Mouse (Mus musculus) CH12.LX (cell line): ENCODE measurements at regions not wholly inside any gene's neighbourhood (a gene's known extent, or its start where the extent isn't known, plus 50 kb on each side); places are given as distances from the start of the nearest gene placed in this dataset.
A peak's percentile ranks its signal among the peaks of the same experiment; 100 is the strongest.

Experiments used
- DNase-seq: peaks from one replicate; pipeline ENCODE4 v3.0.0-alpha.2; 2013; ENCODE audit errors: extremely low read depth
- H3K27ac ChIP-seq: 2 replicates; pipeline ENCODE4 v1.5.1; 2012; ENCODE audit warnings: low read depth, mild to moderate bottlenecking, control low read depth, moderate library complexity; ENCODE audit not compliant: insufficient read depth
- H3K27me3 ChIP-seq: replicated peaks from 2 replicates; pipeline ENCODE3; 2012; ENCODE audit warnings: inconsistent platforms
- H3K36me3 ChIP-seq, 2 experiments: replicated peaks in 1 of 2; 2 replicates each; pipeline versions ENCODE3 to v1.6.1; 2012; ENCODE audit warnings: inconsistent platforms in 1 of 2, low read length in 1 of 2, mild to moderate bottlenecking in 1 of 2, mixed read lengths in 1 of 2, moderate library complexity in 1 of 2; ENCODE audit not compliant: control insufficient read depth in 1 of 2, insufficient read depth in 1 of 2
- H3K4me1 ChIP-seq, 2 experiments: 2 replicates each; pipeline ENCODE4 v1.6.1; 2012; ENCODE audit warnings: inconsistent platforms in 1 of 2, moderate library complexity in 1 of 2; ENCODE audit not compliant: insufficient read depth in 2 of 2, control insufficient read depth in 1 of 2
- H3K4me2 ChIP-seq: 2 replicates; pipeline ENCODE4 v1.6.1; 2012; ENCODE audit warnings: low read depth, mild to moderate bottlenecking, control low read depth; ENCODE audit not compliant: poor library complexity, insufficient read depth, severe bottlenecking
- H3K4me3 ChIP-seq, 3 experiments: fragments of 150-350 bp in 1 of 3; sonication (generic) in 1 of 3; replicated peaks in 1 of 3; 2 replicates each; pipeline versions ENCODE3 to v1.5.1; 2011 to 2012; ENCODE audit warnings: low read depth in 2 of 3, low read length in 2 of 3, mild to moderate bottlenecking in 2 of 3, moderate library complexity in 2 of 3, control low read depth in 1 of 3, improper control_type of control experiment in 1 of 3, inconsistent platforms in 1 of 3, mixed read lengths in 1 of 3; ENCODE audit not compliant: poor library complexity in 1 of 3
- H3K79me2 ChIP-seq: replicated peaks from 2 replicates; pipeline ENCODE4 v1.6.1; 2012; ENCODE audit warnings: mild to moderate bottlenecking, moderate library complexity; ENCODE audit not compliant: control insufficient read depth, poor library complexity, insufficient read depth, severe bottlenecking; ENCODE audit errors: extremely low read depth
- H3K9ac ChIP-seq: 2 replicates; pipeline ENCODE4 v1.6.1; 2012; ENCODE audit warnings: low read depth, mild to moderate bottlenecking, control low read depth, moderate library complexity; ENCODE audit not compliant: insufficient read depth
- H3K9me3 ChIP-seq: replicated peaks from 2 replicates; pipeline ENCODE3; 2012; ENCODE audit warnings: low read length, inconsistent platforms, mixed read lengths
- CTCF ChIP-seq, 2 experiments: IDR thresholded peaks in 1 of 2; conservative IDR thresholded peaks in 1 of 2; 2 replicates each; pipeline ENCODE4 v1.5.1; 2011 to 2012; ENCODE audit warnings: low read depth in 2 of 2, low read length in 2 of 2, improper control_type of control experiment in 1 of 2, inconsistent platforms in 1 of 2, mild to moderate bottlenecking in 1 of 2, moderate library complexity in 1 of 2
- ELF1 ChIP-seq: IDR thresholded peaks from 2 replicates; pipeline ENCODE4 v1.6.1; 2014; ENCODE audit warnings: low read depth, mild to moderate bottlenecking, inconsistent platforms, low read length, improper control_type of control experiment
- GABPA ChIP-seq: IDR thresholded peaks from 2 replicates; pipeline ENCODE4 v1.6.1; 2012; ENCODE audit warnings: low read depth, low read length, improper control_type of control experiment, inconsistent platforms; ENCODE audit not compliant: insufficient replicate concordance
- JUN ChIP-seq: IDR thresholded peaks from 2 replicates; pipeline ENCODE4 v1.6.1; 2011; ENCODE audit warnings: low read depth, mild to moderate bottlenecking, low read length, improper control_type of control experiment, moderate library complexity; ENCODE audit not compliant: insufficient read depth
- MAFK ChIP-seq: IDR thresholded peaks from 2 replicates; pipeline ENCODE4 v1.6.1; 2011; ENCODE audit warnings: low read length, improper control_type of control experiment; ENCODE audit not compliant: insufficient replicate concordance
- MXI1 ChIP-seq: IDR thresholded peaks from 2 replicates; pipeline ENCODE4 v1.6.1; 2011; ENCODE audit warnings: mild to moderate bottlenecking, low read depth, low read length, improper control_type of control experiment
- MYC ChIP-seq: IDR thresholded peaks from 2 replicates; pipeline ENCODE4 v1.6.1; 2011; ENCODE audit warnings: low read depth, mild to moderate bottlenecking, improper control_type of control experiment, low read length
- PAX5 ChIP-seq: IDR thresholded peaks from 2 replicates; pipeline ENCODE4 v1.6.1; 2012; ENCODE audit warnings: low read length, inconsistent platforms, mixed read lengths
- POLR2AphosphoS2 ChIP-seq: IDR thresholded peaks from 2 replicates; pipeline ENCODE4 v1.6.1; 2011; ENCODE audit warnings: low read depth, low read length, improper control_type of control experiment
- RAD21 ChIP-seq: IDR thresholded peaks from 2 replicates; pipeline ENCODE4 v1.6.1; 2011; ENCODE audit warnings: low read depth, mild to moderate bottlenecking, low read length, improper control_type of control experiment, moderate library complexity
- SIN3A ChIP-seq: IDR thresholded peaks from 2 replicates; pipeline ENCODE4 v1.6.1; 2012; ENCODE audit warnings: low read length, improper control_type of control experiment, inconsistent platforms
- SMC3 ChIP-seq: IDR thresholded peaks from 2 replicates; pipeline ENCODE4 v1.6.1; 2011; ENCODE audit warnings: low read depth, low read length, improper control_type of control experiment
- TCF12 ChIP-seq: IDR thresholded peaks from 2 replicates; pipeline ENCODE4 v1.6.1; 2014; ENCODE audit warnings: low read depth, mild to moderate bottlenecking, inconsistent platforms, low read length, improper control_type of control experiment
- USF1 ChIP-seq: IDR thresholded peaks from 2 replicates; pipeline ENCODE4 v1.6.1; 2014; ENCODE audit warnings: low read depth, mild to moderate bottlenecking, inconsistent platforms, low read length, improper control_type of control experiment
- ZC3H11A ChIP-seq: IDR thresholded peaks from 2 replicates; pipeline ENCODE4 v1.6.1; 2012; ENCODE audit warnings: low read depth, mild to moderate bottlenecking, inconsistent platforms, low read length, improper control_type of control experiment
- ZKSCAN1 ChIP-seq: IDR thresholded peaks from 2 replicates; pipeline ENCODE4 v1.6.1; 2012; ENCODE audit warnings: low read depth, inconsistent platforms, low read length, improper control_type of control experiment, borderline replicate concordance
- ZMIZ1 ChIP-seq: IDR thresholded peaks from 2 replicates; pipeline ENCODE4 v1.6.1; 2012; ENCODE audit warnings: low read depth, mild to moderate bottlenecking, inconsistent platforms, low read length, improper control_type of control experiment
- dilution Hi-C: fragments of 300-500 bp; cut with MboI; formaldehyde crosslinking; loops from 2 replicates; pipeline ENCODE4 v1.14.3; 2020; ENCODE audit warnings: low sequenced_read_pairs; ENCODE audit not compliant: extremely low pct_unique_long_range_greater_than_20kb, extremely low pct_ligation_motif_present
- in situ Hi-C: fragments of 300-500 bp; cut with MboI; formaldehyde crosslinking; loops from 3 replicates; pipeline ENCODE4 v1.14.3; 2019; ENCODE audit warnings: low sequenced_read_pairs, low pct_ligation_motif_present, low pct_unique_long_range_greater_than_20kb, mixed read lengths

- H3K36me3 ChIP-seq = no peaks in the 10 kb centered on the region
- DNase-seq = peak; percentile 52
- H3K9me3 ChIP-seq = peaks cover 15% of the 10 kb centered on the region
- H3K79me2 ChIP-seq = no peaks in the 10 kb centered on the region
- H3K4me3 ChIP-seq = no peak overlapping the region
- no peaks in the 10 kb centered on the region for H3K27me3 ChIP-seq
- TF ChIP-seq ELF1 = no peak
- TF ChIP-seq ZC3H11A = no peak
- TF ChIP-seq ZKSCAN1 = no peak
- no peak for TF ChIP-seq MXI1
- no peak for TF ChIP-seq JUN
- no peak for TF ChIP-seq GABPA
- TF ChIP-seq MYC = no peak
- TF ChIP-seq ZMIZ1 = no peak
- TF ChIP-seq RAD21 = peak; percentile 70
- no peak for TF ChIP-seq USF1
- TF ChIP-seq MAFK = peak; percentile 71; the same call in 1 of the 2 replicates
- TF ChIP-seq SMC3 = peak; percentile 45
- TF ChIP-seq PAX5 = no peak
- peak; percentile 44 to 66; a peak in 3 of 4 replicates for TF ChIP-seq CTCF (conservative IDR thresholded peaks at IDR 0.05 in 1 of 2, IDR thresholded peaks at IDR 0.05 in 1 of 2; ENCODE audit: low read depth in 2 of 2, low read length in 2 of 2)
- no peak overlapping the region for H3K4me2 ChIP-seq
- H3K4me1 ChIP-seq = peaks cover 0 to 14% of the 10 kb centered on the region in 2 experiments; a peak in 2 of 4 replicates
- H3K9ac ChIP-seq = no peak overlapping the region
- H3K27ac ChIP-seq = no peak overlapping the region
- in situ Hi-C loops = no loop called here
- dilution Hi-C loops = no loop called here
These were observed 435.7 kb upstream of the Adgrl4 start for GRCm38 (mm10) chr3:151001881-151002412.

- in situ Hi-C loops = no loop called here
- no peak overlapping the region for H3K27ac ChIP-seq
- peaks cover 0 to 14% of the 10 kb centered on the region in 2 experiments; a peak in 2 of 4 replicates for H3K4me1 ChIP-seq
- H3K36me3 ChIP-seq = no peaks in the 10 kb centered on the region
- H3K9ac ChIP-seq = no peak overlapping the region
- peaks cover 14% of the 10 kb centered on the region for H3K9me3 ChIP-seq
- H3K27me3 ChIP-seq = no peaks in the 10 kb centered on the region
- H3K4me3 ChIP-seq = no peak overlapping the region
- no peak overlapping the region; the same call in 1 of the 2 replicates for H3K4me2 ChIP-seq
- no peaks in the 10 kb centered on the region for H3K79me2 ChIP-seq
- TF ChIP-seq GABPA (no peak), TCF12 (no peak), MXI1 (no peak), SIN3A (no peak), POLR2AphosphoS2 (no peak)
- TF ChIP-seq, all 38 proteins: peak for 0
- no peak for DNase-seq
- dilution Hi-C loops = no loop called here
These were observed 434.2 kb upstream of the Adgrl4 start for GRCm38 (mm10) chr3:151003524-151003923.
